In genomic region chr8:89016465-89017070, GRCm38 (mm10) we compare ENCODE assay signal across 23 mouse cellular contexts. TPM values are rescaled to one million over a fixed set of nuclear protein-coding genes. Genes with fewer than 3 reads are reported as not detected.
DNase-seq lines count a peak whose midpoint lies in the region; TF ChIP-seq lines count a peak whose summit lies in the region.
"Had no signal": no experiment of that assay in that cellular context is flagged by ENCODE, and none has a peak within 500 bp of the region (broad histone marks: within the 10 kb centered on the region; RNA-seq: fewer than 3 reads in every experiment).

No protein-coding gene starts in this region.

- peak overlapping the region; percentile 26; the same call in 1 of the 2 replicates for H3K4me3 ChIP-seq in E14TG2a.4 (replicated peaks; ENCODE audit: low read length)
- H3K4me3 ChIP-seq: embryonic facial prominence, embryonic 13.5 days; forebrain, embryonic 13.5 days; heart, embryonic 10.5 days; hindbrain, embryonic 13.5 days had no signal

- no peaks in the 10 kb centered on the region for H3K9me3 ChIP-seq in E14TG2a.4 (ENCODE audit: low read length)
- H3K9me3 ChIP-seq: embryonic facial prominence, embryonic 13.5 days; forebrain, embryonic 13.5 days; heart, embryonic 10.5 days; hindbrain, embryonic 13.5 days had no signal

- peaks cover 89% of the 10 kb centered on the region for H3K4me1 ChIP-seq in E14TG2a.4 (replicated peaks; ENCODE audit: low read depth, low read length)

- H3K36me3 ChIP-seq in E14TG2a.4 (ENCODE audit: insufficient read depth, low read length), result no peaks in the 10 kb centered on the region
- H3K36me3 ChIP-seq: embryonic facial prominence, embryonic 13.5 days; heart, embryonic 10.5 days; hindbrain, embryonic 13.5 days had no signal

- TF ChIP-seq CTCF in E14TG2a.4 (conservative IDR thresholded peaks at IDR 0.05; ENCODE audit: low read length), result no peak

- peak; percentile 73 for DNase-seq in heart, adult 11 months
- DNase-seq in heart, postnatal 4 days, result no peak
- DNase-seq in kidney, postnatal 25 days, result peak; percentile 59 to 61
- no peak for DNase-seq in kidney, postnatal 36 days
- peak; percentile 51 for DNase-seq in ES-CJ7 (ENCODE audit: low read depth, low spot score)
- no peak for DNase-seq in thymus, postnatal 36 days
- no peak for DNase-seq in right cerebral cortex, postnatal 25 days
- DNase-seq: adrenal gland, adult 8-10 months; cerebellum, adult 11-12 months; cerebellum, adult 9-10 months; cerebellum, postnatal 36 days; gastrocnemius, postnatal 36 days; heart, adult 18-20 months; heart, postnatal 10 days had no signal

- no peaks in the 10 kb centered on the region for H3K27me3 ChIP-seq in E14TG2a.4 (ENCODE audit: insufficient read depth, low read length)
- H3K27me3 ChIP-seq: CH12.LX, Patski had no signal

RNA-seq across cellular contexts. Expression of gene Sall1, which starts 27.4 kb away (rescaled TPM):
- 1 to 10 TPM; 5.0 to 6.3 TPM for total RNA-seq in heart, postnatal 4 days (2021)
- total RNA-seq: CH12.LX; gastrocnemius, adult 8-10 months; gastrocnemius, postnatal 36 days; hematopoietic stem cell, adult 5-6 weeks had no signal

Comparison
In these comparisons a context has a peak if more than half of its experiments do, and no peak if none do; other contexts are left out.
1. DNase-seq: peak in heart, adult 11 months (single experiment), kidney, postnatal 25 days (2 of 2) and ES-CJ7 (single experiment); none in heart, postnatal 4 days (single experiment), kidney, postnatal 36 days (0 of 2), thymus, postnatal 36 days (0 of 2) and right cerebral cortex, postnatal 25 days (single experiment).